Mouse (Mus musculus) frontal cortex, postnatal 25 days (tissue): ENCODE data around the gene Psmd9.

Experiments
- DNase-seq, 2 experiments: peaks; one replicate each; pipeline ENCODE4 v3.0.0; 2022; ENCODE audit warnings: low spot score in 2 of 2

The Psmd9 gene

DNA sequence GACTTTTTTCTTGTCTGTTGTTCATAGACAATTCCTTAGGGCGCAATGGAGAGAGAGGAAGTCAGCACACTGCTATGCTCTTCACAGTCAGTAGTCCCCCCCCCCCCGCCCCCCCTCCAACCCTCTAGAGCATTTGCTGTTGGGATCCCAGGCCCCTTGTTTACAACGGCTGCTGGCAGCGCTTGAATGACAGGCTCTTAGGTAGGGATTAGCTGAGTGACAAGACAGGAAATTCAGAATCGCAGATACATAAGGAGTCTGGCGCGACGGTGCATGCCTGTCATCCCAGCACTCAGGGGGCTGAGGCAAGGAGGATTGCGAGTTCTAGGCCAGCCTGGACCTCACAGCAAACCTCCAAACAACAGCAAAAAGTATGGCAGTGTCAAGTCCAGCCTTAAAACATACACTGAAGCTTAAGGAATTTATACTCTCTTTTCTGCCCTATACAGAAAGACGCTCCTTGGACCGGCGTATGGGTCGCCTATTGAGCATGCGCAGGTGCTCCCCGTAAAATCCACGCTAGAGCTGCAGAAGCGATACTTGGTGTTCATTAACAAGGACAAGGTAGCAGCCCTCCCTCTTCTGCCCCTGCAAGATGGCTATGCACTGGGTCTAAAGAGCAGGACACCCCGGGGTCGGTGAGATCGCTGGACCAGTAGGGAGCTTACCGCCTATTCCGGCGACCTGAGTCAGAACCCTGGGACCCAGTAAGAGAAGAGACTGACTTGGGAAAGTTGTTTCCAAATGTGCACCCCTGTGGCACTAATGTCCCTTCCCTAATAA, 128.0 kb downstream of the Psmd9 start:
- DNase-seq = no peak

DNA sequence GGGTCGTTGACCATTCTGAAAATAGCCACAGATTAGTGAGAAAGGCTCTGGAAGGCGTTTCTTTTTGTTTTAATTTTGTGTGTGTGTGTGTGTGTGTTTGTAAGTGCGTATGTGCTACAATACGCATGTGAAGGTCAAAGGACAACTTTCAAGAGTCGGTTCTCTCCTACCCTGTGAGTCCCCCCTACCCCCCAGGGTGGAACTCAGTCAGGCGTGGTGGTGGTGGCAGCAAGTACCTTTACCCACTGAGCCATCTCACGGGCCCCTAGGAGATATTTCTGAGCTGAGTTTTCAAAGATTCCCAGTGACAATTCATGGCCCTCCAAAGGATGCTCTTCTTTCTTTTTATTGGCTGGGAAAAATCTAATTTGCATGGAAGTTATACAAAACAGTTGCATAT, 128.6 kb downstream of the Psmd9 start:
- no peak for DNase-seq

DNA sequence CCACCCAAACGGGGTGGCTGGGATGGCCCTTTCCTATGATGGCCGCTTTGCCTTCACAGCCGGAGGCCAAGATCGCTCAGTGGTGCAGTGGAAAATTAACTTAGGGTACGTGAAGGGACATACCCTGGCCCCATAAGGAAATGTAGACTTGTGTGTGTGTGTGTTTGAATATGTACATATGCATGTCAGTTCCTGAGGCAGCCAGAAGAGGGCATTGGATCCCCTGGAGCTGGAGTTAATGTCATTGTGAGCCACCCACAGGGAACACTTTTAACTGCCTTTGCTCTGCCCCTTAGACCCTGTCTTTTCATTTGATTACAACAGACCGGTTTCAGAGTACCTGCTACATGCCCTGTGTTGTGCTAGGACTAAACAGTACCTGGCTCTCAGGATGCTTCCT, 129.3 kb downstream of the Psmd9 start:
- no peak for DNase-seq
